ENCODE assay signal across 19 mouse cellular contexts in the genomic region with DNA sequence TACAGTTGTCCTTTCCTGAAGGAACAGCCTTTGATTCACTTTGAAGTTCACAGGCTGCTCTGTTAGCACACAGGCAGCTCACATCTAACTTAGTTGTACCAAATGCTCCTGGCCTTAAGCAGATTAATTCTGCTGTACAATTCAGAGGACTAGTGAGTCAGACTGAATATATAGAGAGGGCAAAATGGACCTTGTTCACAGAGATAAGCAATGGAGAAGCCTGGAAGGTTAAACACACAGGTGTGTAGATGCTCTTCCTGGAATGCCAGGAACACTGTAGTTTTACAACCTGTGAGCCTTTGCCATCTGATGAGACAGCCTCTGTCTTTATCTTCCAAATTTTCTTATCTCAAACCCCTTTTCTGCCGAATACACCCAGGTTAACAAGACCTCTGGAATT. TPM values are rescaled to one million over a fixed set of nuclear protein-coding genes. Genes with fewer than 3 reads are reported as not detected.
"Had no signal": no experiment of that assay in that cellular context is flagged by ENCODE, and none has a peak within 500 bp of the region (broad histone marks: within the 10 kb centered on the region; RNA-seq: fewer than 3 reads in every experiment).

No protein-coding gene starts in this region.

- ATAC-seq: forebrain, embryonic 13.5 days; forebrain, embryonic 14.5 days; forebrain, embryonic 15.5 days; forebrain, embryonic 16.5 days; forebrain, postnatal 0 days had no signal

- H3K4me2 ChIP-seq: embryonic facial prominence, embryonic 12.5 days; embryonic facial prominence, embryonic 13.5 days; embryonic facial prominence, embryonic 15.5 days; forebrain, embryonic 12.5 days; forebrain, embryonic 13.5 days; forebrain, embryonic 15.5 days had no signal

- H3K9me3 ChIP-seq: embryonic facial prominence, embryonic 10.5 days; embryonic facial prominence, embryonic 12.5 days; embryonic facial prominence, embryonic 13.5 days; embryonic facial prominence, embryonic 15.5 days; forebrain, embryonic 10.5 days; forebrain, embryonic 12.5 days; forebrain, embryonic 13.5 days; forebrain, embryonic 15.5 days had no signal

- H3K36me3 ChIP-seq: embryonic facial prominence, embryonic 10.5 days; embryonic facial prominence, embryonic 12.5 days; embryonic facial prominence, embryonic 13.5 days; embryonic facial prominence, embryonic 15.5 days; forebrain, embryonic 10.5 days; forebrain, embryonic 12.5 days; forebrain, embryonic 15.5 days had no signal

- H3K4me1 ChIP-seq: embryonic facial prominence, embryonic 10.5 days; embryonic facial prominence, embryonic 12.5 days; embryonic facial prominence, embryonic 13.5 days; embryonic facial prominence, embryonic 15.5 days; forebrain, embryonic 10.5 days; forebrain, embryonic 12.5 days; forebrain, embryonic 13.5 days; forebrain, embryonic 15.5 days had no signal

- H3K4me3 ChIP-seq: embryonic facial prominence, embryonic 10.5 days; embryonic facial prominence, embryonic 12.5 days; embryonic facial prominence, embryonic 13.5 days; embryonic facial prominence, embryonic 15.5 days; erythroblast, embryonic 14.5 days; forebrain, embryonic 10.5 days; forebrain, embryonic 12.5 days; forebrain, embryonic 13.5 days; forebrain, embryonic 15.5 days; gastrocnemius, adult 2 months; heart, adult 2 months had no signal

- H3K27ac ChIP-seq: embryonic facial prominence, embryonic 10.5 days; embryonic facial prominence, embryonic 12.5 days; embryonic facial prominence, embryonic 13.5 days; embryonic facial prominence, embryonic 15.5 days; forebrain, embryonic 10.5 days; forebrain, embryonic 12.5 days; forebrain, embryonic 13.5 days; forebrain, embryonic 15.5 days; gastrocnemius, adult 2 months; heart, adult 2 months had no signal

- H3K9ac ChIP-seq: embryonic facial prominence, embryonic 12.5 days; embryonic facial prominence, embryonic 13.5 days; embryonic facial prominence, embryonic 15.5 days; forebrain, embryonic 12.5 days; forebrain, embryonic 13.5 days; forebrain, embryonic 15.5 days; forebrain, postnatal 0 days had no signal

- H3K27me3 ChIP-seq: embryonic facial prominence, embryonic 12.5 days; embryonic facial prominence, embryonic 13.5 days; embryonic facial prominence, embryonic 15.5 days; forebrain, embryonic 12.5 days; forebrain, embryonic 13.5 days; forebrain, embryonic 15.5 days had no signal

RNA-seq across cellular contexts. Expression of gene Synpr, which starts 29.7 kb away (rescaled TPM):
- total RNA-seq: common myeloid progenitor, adult 5-6 weeks; gastrocnemius, adult 18-20 months; gastrocnemius, adult 2 months; gastrocnemius, adult 8-10 months; gastrocnemius, postnatal 25 days; gastrocnemius, postnatal 36 days had no signal
- polyA plus RNA-seq: erythroblast, embryonic 14.5 days; heart, adult 2 months had no signal
